Mouse (Mus musculus): Measurements from ENCODE around the gene Usp29. TPM values are rescaled to one million over a fixed set of nuclear protein-coding genes. Genes with fewer than 3 reads are reported as not detected.
"Not testable (repeated sequence)": the region's sequence is repeated elsewhere in the genome, so short reads cannot be mapped to it uniquely, and the experiment has no call there.

Usp29 gene
- polyA plus RNA-seq, 1 experiment: not detected

DNA sequence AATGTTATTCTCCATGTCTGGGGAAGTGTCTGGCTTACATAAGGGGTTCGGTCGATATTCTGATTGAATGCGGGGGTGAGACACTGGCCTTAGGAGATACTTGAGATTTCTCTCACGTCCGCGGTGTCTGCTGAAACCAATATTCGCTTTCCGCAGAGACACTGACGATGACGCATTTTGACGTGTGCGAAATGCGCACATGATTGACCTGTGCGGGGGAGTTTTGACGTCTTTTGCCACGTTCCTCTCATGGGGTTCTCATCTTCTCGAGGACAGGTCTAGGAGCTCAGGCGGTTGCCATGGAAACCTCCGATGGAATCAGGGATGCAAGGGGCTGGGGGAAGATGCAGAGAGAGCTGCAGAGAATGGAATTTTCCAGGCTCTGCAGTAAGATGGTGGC is 144.1 kb downstream of the Usp29 start:
- no peak for DNase-seq (ENCODE audit: low read depth)

- DNase-seq (ENCODE audit: low read depth): no peak
Measured at GRCm38 (mm10) chr7:6878202-6878601, 147.8 kb downstream of the Usp29 start.

- DNase-seq (ENCODE audit: low read depth): not testable (repeated sequence)
Measured at GRCm38 (mm10) chr7:6878849-6879248, 148.5 kb downstream of the Usp29 start.

DNA sequence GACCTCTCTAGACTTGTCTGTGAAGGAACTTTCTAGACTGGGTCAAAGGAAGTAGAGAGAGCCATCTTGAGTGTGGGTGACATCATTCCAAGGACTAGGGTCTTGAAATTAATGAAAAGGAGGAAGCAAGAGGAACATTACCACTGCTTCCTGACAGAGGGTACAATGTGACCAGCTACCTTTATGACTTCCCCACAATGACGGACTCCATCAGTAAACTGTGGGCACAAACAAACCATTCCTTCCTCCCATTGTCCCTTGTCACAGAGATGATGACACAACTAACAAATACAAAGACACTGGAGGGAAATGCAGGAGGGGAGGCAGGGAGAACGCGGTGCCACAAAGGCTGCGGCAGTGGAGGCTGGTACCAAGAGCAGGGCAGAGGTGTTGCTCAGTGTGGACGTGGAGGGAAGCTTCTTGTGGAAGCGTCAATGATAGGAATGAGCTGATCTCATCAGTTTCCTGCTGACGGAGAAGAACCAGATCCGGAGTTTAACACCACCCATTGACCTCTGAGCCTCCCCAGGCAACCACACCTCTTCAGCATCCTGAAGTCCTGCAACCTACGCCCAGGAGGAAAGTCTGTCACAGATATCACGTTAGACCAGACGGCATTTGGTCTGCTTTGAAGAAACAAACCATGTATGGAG is 149.3 kb downstream of the Usp29 start:
- DNase-seq (ENCODE audit: low read depth): no peak

DNA sequence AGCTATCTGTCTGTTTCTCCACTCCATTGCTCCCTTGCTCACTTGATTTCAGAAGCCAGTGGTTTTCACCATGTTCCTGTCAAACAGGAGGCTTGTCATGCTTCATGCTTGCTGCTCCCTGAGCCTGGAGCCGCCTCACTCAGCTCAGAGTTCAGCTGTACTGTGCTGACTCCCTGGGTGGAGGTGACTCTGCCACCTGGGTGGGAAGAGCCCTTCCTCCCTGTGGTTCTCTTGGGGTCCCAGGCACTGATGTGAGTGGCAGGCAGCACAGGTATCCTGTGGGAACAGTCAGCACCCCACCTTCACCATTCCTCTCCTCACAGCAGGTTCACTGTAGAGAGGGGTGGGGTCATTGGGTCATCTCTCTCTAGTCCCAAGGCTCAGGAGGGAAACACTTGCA is 150.5 kb downstream of the Usp29 start:
- DNase-seq (ENCODE audit: low read depth): not testable (repeated sequence)

- no peak for DNase-seq (ENCODE audit: low read depth)
Measured at GRCm38 (mm10) chr7:6881473-6882046, 151.2 kb downstream of the Usp29 start.

DNA sequence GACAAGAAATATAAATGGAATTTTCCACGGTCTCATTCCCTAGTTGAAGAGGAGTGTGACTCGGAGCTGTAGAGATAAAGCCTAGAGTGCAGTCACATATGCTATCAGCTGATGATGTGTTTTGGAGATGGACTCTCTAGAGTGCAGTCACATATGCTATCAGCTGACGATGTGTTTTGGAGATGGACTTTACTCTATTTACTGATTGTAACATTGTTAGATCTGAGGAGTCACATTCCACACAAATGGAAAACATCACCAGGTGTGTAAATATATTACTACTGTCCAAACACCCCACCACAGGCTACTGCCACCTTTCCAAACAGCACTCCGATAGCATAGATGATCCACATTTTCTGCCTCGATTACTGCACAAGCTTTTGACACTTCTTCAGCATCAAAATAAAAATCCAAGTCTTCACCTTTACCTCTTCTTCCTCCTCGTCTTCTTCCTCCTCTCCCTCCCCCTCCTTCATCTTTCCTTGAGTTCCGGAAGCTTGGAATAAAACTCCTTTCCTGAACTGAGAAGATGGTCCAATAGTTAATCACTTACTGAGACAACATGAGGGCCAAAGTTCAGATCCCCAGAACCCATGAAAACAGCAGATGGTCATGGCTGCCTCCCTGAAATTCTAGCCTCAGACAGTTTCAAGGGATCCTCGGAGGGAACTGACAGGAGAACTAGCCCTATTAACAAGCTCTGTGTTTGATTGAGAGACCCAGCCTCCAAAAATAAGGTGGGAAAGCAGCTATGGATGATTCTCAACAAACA is 153.2 kb downstream of the Usp29 start:
- no peak for DNase-seq (ENCODE audit: low read depth)

DNA sequence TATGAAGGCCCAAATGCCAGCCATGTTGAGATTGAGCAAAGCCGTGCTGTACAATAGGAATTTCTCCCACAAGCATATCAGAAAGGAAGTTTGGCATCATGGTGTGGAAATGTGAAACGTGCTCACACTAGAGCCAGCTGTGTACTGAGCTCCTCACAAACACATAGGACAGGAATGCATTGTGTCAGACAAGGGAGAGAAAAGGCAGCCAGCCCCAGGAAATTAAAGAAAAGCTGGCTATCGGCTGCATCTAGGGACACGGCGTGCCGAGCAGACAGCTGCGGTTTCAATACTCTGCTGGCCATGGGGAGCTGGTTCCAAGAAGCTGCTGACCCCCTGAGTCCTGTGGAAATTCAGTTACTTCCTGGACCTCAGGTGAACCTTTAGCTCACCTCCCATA is 155.0 kb downstream of the Usp29 start:
- peak; percentile 24 for DNase-seq (ENCODE audit: low read depth)

GRCm38 (mm10) chr7:6886896-6887295 is 156.5 kb downstream of the Usp29 start:
- DNase-seq (ENCODE audit: low read depth): no peak

GRCm38 (mm10) chr7:6889871-6890270 is 159.5 kb downstream of the Usp29 start:
- no peak for DNase-seq (ENCODE audit: low read depth)

- DNase-seq (ENCODE audit: low read depth): no peak
Measured at GRCm38 (mm10) chr7:6891206-6891605, 160.8 kb downstream of the Usp29 start.

DNA sequence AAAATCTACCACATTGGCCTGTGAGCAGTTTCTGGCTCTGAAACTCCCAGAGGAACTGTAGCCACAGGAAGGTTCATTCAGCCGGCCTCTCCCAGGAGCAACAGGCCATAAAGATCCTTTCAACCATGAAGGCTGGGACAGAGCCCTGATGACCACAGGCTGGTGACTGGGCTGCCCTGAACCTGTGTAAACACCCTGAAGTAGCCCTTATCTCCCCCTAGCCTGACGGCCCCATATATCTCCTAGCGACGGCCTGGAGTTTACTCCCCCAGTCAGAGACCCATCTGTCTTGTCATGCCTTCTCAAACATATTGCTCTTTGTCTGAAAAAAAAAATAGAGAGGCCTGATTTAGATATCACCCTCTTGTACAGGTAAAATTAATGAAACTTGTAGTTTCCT is 166.6 kb downstream of the Usp29 start:
- DNase-seq (ENCODE audit: low read depth): not testable (repeated sequence)

DNA sequence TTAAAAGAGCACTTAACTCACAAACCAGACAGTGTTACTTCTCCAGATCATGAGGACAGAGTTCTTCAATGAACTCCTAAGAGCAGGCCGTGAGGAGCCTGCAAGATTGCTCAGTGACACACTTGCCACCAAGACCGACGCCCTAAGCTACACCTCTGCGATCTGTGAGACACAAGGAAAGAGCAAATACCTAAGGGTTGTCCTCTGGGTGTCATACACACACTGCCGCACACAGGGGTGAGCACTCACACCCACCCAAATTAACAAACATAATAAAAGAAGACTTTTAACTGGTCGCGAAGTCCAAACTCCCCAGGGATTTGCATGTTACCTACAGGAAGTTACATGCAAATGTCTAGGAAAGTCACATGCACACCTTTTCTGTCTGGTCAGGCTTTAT is 170.3 kb downstream of the Usp29 start:
- DNase-seq (ENCODE audit: low read depth): no peak

GRCm38 (mm10) chr7:6903489-6903888 is 173.1 kb downstream of the Usp29 start:
- DNase-seq (ENCODE audit: low read depth): no peak

GRCm38 (mm10) chr7:6910527-6910926 is 180.1 kb downstream of the Usp29 start:
- no peak for DNase-seq (ENCODE audit: low read depth)

DNA sequence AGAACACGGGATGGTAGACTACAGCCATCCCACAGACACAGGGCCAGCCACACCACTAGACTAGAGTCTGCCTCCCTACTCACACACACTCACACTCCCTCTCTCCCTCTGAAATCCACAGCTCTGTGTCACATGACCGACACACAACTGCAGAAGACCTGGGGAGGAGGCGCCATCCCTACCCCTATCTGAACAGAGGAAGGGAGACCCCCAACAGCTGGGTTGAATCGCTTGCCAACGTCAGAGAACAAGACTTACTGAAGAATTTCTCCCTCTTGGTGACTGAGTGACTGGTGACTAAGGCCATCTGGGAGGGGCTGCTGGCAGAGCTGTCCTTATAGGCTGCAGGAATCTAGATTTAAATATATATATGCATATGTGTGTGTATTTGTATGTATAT is 181.4 kb downstream of the Usp29 start:
- no peak for DNase-seq (ENCODE audit: low read depth)

- no peak for DNase-seq (ENCODE audit: low read depth)
Measured at GRCm38 (mm10) chr7:6913439-6914380, 183.3 kb downstream of the Usp29 start.

DNA sequence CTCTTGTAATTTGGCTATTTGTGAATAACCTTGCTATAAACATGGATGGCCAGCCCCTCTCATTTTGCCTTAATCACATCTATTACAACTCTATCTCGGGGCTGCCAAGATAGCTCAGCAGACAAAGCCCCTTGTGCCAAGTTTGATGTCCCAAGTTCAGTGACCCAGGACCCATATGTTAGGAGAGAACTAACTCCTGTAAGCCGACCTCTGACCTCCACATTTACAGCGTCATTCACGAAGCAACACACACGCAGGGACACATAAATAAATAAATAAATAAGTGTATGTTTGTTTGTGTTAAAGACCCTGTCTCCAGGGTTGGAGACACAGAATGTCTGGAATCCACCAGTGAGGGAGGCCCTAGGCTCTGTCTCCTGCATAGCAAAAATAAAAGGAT is 186.7 kb downstream of the Usp29 start:
- no peak for DNase-seq (ENCODE audit: low read depth)

GRCm38 (mm10) chr7:6918267-6918666 is 187.9 kb downstream of the Usp29 start:
- no peak for DNase-seq (ENCODE audit: low read depth)

DNA sequence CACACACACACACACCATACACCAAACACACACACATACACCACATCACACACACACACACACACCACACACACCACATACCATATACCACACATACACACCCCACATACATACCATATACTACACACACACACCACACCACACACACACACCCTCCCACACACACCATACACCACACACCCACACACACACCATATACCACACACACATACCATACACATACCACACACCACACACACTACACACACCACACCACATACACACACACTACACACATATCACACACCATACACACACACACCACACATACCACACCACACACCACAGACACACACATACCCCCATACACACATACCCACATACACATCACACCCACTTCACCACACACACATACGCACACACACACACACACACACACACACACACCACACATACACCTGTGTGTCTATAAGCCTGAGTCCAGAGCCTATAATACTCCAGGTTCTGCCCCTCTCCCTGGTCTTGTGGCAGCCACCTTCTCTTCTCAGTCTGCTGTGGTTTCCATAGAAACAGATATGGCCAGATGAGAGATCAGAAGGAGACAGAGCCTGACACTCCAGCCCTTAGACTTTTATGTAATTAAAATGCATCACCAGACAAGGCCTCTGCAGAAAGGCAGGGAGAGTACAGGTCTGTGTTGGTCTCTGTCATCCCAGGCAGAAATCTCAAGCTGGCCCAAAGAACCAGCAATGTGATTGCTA is 188.9 kb downstream of the Usp29 start:
- no peak for DNase-seq (ENCODE audit: low read depth)

DNA sequence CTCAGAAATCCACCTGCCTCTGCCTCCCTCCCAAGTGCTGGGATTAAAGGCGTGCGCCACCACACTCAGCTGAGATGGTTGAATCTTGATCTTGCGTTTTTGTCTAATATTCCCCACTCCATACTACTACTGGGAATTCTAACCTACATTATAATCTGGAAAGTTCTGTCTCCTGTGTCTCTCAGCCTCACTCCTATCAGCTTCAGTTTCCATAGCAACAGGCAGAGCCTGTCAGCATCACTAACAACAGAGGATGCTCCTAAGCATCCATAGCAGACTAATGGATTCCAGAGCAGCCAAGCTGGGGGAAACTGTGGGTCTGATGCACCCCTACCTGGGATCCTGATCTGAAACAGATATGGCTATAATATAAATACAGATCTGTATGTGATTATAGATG is 193.1 kb downstream of the Usp29 start:
- no peak for DNase-seq (ENCODE audit: low read depth)

All from gonadal fat pad, adult 2 months (tissue).